Mouse (Mus musculus) v-Abl transformed pro-B cells (cell line): ENCODE measurements around the gene G6pc.
"Not testable (repeated sequence)": the region's sequence is repeated elsewhere in the genome, so short reads cannot be mapped to it uniquely, and the experiment has no call there.

ENCODE experiments used
- in situ Hi-C, 2 experiments: fragments of 400-800 bp; cut with MboI; formaldehyde crosslinking; loops; one replicate each; pipeline ENCODE4 v1.15.1; 2025; ENCODE audit not compliant: unreplicated experiment in 2 of 2

G6pc gene

DNA sequence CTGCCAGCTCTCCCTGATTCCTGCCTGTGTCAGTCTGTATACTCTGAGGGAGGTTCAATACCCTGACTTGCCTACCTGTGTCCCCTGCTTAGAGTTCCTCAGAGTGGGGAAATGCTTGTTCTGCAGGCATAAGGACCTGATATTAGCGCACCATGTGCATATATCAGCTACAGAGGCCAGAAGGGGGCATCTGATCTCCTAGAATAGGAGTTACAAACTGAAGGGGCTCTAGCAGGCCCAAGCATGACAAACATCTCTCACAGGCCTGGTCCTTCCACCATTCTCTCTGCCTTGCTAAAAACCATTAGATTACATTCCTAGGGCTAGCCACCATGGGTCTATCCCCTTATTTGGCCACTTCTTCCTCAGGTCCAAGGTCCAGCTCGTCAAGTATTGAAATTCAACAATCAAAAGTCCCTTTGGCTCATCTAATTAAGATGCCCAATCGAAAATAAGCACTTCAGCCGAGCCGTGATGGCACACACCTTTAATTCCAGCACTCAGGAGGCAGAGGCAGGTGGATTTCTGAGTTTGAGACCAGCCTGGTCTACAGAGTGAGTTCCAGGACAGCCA, 12.8 kb upstream of the G6pc start:
- in situ Hi-C loops = no loop called here

- in situ Hi-C loops = no loop called here
Observed at GRCm38 (mm10) chr11:101355916-101356315, 11.4 kb upstream of the G6pc start.

GRCm38 (mm10) chr11:101357505-101358182, 9.7 kb upstream of the G6pc start:
- in situ Hi-C loops = no loop called here

DNA sequence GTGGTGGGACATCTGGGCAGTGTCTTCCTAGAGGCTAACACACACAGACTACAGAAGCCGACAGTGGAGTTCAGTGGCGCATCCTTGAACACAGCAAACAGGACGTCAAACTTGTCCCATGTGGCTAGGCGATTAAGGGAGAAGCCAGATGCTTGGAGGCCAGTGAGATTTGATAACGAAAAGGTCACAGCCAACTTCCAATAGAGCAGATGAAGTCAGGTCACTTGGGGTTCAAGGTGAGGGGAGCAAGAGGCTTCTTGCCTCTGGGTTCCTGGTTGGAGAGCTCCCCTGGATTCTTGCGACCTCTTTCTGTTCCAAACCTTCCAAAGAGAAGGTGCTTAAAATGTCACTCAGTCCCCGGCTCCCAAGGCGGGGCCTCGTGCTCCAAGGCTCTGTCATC, 7.6 kb upstream of the G6pc start:
- in situ Hi-C loops = no loop called here

GRCm38 (mm10) chr11:101360651-101361113, 6.7 kb upstream of the G6pc start:
- in situ Hi-C loops = no loop called here

GRCm38 (mm10) chr11:101364531-101364931, 2.8 kb upstream of the G6pc start:
- in situ Hi-C loops = no loop called here

DNA sequence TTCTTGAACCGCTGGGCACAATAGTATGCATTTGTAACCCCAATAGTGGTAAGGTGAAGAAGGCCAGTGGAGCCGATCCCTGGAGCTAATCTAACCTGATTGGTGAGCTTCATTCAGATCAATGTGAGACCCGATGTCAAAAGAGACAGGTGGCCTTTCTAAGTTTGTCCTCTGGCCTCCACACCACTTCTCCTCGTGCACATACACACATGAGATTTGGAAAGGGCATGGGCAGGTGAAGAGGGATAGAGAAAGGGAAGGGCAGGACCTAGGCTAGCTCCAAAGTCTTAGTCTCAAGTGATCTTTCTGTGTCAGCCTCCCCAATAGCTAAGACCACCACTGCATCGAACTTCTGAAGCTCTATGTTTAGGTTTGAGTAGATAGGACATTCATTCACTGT, 2.8 kb downstream of the G6pc start:
- in situ Hi-C loops = no loop called here

DNA sequence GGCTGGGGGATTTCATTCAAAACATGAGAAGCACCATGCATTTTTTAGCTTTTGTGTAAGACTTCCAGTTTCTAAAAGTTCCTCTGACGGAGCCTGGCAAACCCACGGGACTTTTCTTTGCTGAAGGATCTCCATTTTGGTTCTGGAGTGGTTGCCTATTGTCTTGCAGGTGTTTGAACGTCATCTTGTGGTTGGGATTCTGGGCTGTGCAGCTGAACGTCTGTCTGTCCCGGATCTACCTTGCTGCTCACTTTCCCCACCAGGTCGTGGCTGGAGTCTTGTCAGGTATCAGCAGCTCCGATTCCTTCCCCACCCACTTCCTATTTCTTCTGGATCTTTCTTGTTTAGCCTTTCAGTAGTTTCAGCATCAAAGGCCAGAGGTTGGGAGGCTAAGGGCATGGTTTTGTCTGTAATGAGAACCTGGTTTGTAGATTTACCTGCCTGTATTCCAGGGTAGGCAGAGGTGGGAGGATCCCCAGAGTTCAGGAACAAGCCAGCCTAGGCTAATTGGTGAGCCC, 7.1 kb downstream of the G6pc start:
- in situ Hi-C loops = no loop called here

- in situ Hi-C loops = not testable (repeated sequence)
Observed at GRCm38 (mm10) chr11:101378196-101378595, 10.8 kb downstream of the G6pc start.

DNA sequence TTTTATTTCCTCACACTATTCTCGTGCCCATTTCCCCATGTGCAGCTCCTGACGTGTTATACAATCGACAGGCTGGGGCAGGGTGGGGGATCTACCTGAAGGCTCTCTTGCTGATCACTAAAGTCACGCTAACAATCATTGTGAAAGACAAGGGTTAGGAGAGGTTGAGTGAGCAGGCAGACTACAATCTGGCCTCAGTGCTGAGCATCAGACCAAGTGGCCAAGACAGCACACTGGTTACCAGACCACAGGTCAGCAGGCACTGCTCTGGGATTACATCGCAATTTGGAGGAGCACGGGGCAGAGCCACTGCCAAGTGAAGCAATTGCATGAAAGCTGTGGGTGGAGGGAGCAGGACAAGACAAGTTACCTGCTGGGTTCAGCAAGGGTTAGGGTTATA, 11.6 kb downstream of the G6pc start:
- in situ Hi-C loops = no loop called here

- in situ Hi-C loops = no loop called here
Observed at GRCm38 (mm10) chr11:101381817-101382216, 14.5 kb downstream of the G6pc start.

- in situ Hi-C loops = loop anchor here (5.0 to 10.0 kb wide), 3 partner anchors 73 to 183 kb away; no protein-coding TSS in a partner anchor
Observed at GRCm38 (mm10) chr11:101395110-101395509, 27.7 kb downstream of the G6pc start.

- in situ Hi-C loops = no loop called here
Observed at GRCm38 (mm10) chr11:101415306-101415705, 47.9 kb downstream of the G6pc start.

DNA sequence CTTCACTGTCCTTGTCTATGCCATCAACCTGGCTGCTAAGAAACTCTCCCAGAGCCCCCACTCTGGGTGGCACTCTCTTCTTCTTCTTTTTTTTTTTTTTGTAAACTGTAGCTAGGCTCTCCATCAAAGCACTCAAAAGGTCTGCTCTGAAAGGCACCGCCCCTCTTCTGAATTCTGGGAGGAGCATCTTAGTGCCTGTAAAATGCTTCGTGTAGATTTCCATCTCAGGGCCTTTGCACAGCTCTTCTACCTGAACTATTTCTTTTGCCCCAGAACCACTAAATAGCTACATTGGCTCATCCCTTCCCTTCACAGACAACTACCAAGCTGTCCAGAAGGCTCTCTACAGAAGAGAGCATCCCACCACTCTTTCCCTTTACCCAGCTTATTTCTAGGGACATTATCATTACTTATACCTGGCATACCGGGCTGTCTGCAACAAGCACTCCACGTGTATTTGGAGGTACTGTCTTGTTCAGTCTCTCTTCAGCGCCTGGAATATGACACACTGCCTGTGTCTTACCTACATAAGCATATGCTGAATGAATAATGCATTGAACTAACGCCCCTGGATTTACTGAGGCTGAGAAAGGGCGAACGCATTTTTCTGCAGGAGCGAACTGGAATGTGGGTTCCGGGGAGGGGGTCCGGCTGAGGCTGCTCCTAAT, 49.2 kb downstream of the G6pc start:
- in situ Hi-C loops = no loop called here

GRCm38 (mm10) chr11:101417101-101417855, 49.9 kb downstream of the G6pc start, which contains the start of gene Aarsd1:
Gene Aarsd1, minus strand, starts transcription at chr11:101417615.
- in situ Hi-C loops = no loop called here

GRCm38 (mm10) chr11:101418991-101419390, 51.6 kb downstream of the G6pc start:
- in situ Hi-C loops = no loop called here

DNA sequence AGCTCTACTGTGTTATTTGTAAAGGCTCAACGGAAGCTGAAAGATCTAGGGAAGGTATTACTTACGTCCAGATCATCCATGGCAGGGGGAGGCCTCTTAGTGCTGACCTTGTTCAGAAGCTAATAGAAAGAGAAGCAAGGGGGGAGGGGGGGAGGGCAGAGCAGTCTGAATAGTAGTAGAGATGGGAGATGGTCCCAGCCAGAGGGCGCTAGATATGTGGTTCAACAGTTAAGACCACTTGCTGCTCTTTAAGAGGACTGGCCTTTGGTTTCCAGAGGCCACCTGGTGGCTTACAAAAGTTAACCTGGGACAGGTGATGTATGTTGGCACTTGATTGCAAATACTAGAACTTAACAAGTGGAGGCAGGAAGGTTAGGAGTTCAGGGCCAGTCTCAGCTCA, 52.2 kb downstream of the G6pc start:
- in situ Hi-C loops = no loop called here

DNA sequence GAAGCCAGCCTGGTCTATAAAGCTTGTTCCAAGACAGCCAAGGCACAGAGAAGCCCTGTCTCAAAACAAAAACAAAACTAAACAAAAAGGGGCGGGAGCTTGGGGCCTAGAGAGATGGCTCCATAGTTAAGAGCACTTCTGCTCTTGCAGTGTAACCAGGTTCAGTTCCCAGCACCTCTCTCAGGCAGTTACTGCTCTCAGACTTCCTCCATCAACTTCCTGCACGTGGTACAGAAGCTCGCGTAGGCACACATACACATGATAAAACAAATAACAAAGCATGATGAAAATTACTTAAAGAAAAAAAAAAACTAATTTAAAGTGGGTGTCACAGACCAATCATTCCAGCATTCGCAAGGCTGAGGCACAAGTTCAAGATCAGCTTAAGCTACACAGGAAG, 52.8 kb downstream of the G6pc start:
- in situ Hi-C loops = no loop called here

- in situ Hi-C loops = no loop called here
Observed at GRCm38 (mm10) chr11:101424105-101424851, 56.9 kb downstream of the G6pc start, which contains the start of gene Gm27029. Gene Gm27029, minus strand, starts transcription at chr11:101424796.
